Mouse (Mus musculus) retina, postnatal 1 day (tissue): ENCODE measurements at regions not wholly inside any gene's neighbourhood (a gene's known extent, or its start where the extent isn't known, plus 50 kb on each side); places are given as distances from the start of the nearest gene placed in this dataset.
"Not testable (repeated sequence)": the region's sequence is repeated elsewhere in the genome, so short reads cannot be mapped to it uniquely, and the experiment has no call there.

Source experiments
- DNase-seq: peaks from one replicate; pipeline ENCODE4 v3.0.0-alpha.2; 2012

DNA sequence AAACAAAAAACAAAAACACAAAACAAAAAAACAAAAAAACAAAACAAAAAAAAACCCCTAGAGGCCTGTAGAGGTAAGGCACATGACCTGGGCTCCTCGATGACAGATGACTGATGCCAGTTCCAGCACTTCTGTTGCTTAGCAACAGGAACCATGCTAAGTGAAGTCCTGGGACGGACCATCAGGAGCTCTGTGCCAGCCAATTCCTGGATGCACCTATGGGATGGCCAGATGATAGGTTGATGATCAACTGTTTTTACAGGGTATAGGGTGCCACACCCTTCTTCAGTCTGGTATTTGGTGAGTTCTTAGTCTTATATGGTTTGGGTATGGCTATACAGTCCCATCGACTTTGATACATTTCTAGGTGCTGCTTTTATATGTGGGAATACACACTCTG lies 209.9 kb downstream of the Med10 start:
- peak; percentile 19 for DNase-seq

DNA sequence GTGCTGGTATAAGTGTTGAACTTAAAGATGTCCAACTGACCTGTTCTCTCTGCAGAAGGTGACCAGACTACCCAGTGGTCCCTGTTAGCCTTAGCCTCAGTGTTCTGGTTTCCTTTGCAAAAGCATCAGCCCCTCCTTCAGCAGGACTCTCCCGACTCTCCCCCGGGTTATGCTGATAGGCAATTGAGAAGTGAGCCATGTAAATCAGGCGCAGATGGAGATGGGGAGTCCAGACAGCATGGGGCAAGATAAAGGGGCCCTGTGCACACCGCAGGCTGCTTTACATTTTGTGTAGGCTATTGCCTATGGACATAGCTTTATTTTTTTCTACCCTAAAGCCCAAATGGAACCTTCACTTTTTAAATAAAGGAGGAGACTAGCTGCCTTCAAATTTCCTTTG lies 213.0 kb downstream of the Med10 start:
- no peak for DNase-seq

DNA sequence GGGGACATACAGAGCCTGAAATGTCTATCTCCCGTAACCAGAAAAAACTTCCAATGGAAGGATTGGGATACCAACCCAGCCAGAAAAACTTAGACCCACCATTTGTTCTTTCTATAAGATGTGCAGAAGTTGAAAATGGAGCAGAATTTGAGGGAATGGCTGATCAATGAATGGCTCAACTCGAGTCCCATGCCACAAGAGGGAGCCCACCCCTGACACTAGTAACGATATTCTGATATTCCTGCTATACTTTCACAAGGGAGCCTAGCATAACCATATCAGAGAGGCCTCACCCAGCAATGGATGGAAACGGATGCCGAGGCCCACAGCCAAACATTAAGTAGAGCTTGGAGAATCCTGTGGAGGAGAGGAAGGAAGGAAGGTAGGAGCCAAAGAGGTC lies 215.3 kb downstream of the Med10 start:
- DNase-seq: no peak

DNA sequence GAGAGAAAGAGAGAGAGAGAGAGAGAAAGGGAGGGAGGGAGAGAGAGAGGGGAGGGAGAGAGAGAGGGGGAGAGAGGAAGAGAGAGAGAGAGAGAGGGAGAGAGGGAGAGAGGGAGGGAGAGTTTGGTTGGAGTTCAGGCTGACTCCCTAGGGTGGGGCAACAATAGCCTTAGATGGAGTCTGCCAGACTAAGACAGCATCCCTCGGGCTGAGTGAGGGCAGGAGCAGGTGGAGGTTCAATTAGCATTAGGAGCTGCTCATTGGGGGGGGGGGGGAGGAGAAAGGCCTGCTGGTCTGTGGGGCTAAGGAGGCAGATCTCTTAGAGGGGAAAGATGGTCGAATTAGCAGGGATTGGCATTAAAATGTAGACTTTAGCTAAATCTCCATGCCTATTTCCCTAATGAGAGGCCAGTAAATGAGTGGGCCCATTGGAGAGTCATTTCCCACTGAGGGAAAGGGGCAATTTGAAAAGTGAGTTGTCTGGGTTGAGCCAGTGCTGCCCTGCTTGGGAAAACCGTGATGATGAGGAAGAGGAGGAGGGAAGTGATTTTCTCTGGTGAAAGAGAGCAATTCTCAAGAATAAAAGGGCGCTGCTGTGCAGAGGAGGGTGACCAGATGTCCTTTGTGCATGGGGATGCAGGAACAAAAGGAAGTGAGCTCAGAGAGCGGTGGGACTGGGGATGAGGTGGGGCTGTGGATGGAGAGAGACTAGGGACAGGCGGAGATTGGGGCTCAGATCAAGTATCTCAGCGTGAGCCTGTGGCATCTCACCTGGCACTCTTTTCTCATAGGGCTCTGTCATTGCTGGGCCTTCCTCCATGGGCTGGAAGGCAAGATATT lies 218.0 kb downstream of the Med10 start:
- DNase-seq: peak; percentile 12

DNA sequence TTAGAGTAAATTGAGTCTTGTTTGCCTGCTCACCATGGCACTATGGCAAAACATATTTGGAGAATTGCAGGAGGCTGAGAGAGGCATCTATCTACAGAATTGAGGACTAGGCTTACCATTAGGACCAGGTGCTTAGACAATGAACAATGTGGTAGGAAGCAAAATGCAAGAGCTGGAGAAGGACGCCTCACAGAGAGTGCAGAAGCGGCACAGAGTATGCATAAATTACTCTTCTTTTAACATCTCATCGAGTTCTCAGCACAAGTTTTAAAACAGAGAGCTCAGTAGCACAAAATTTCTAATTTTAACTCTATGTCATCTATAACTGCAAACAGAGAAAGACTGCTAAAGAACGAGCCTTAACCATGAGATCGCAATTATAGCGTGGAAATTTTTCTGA lies 231.1 kb downstream of the Med10 start:
- DNase-seq: no peak

DNA sequence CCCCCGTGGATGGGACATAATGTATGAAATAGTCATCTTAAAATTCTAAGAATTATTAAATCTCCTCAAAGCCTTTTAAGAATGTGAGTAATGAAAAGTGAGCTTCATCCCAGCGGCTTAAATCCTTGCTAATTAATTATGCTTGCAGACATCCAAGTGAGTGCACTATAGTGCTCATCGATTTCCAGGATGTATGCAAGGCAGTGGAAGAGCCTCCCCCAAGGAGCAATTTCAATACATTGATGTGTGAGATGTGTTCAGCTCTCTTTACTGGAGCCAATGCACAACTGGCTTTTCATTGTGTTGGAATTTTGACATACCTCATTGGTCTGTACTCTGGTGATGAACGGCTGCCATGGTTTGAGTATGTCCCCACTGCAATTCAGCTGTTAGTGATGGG lies 231.6 kb downstream of the Med10 start:
- DNase-seq: no peak

DNA sequence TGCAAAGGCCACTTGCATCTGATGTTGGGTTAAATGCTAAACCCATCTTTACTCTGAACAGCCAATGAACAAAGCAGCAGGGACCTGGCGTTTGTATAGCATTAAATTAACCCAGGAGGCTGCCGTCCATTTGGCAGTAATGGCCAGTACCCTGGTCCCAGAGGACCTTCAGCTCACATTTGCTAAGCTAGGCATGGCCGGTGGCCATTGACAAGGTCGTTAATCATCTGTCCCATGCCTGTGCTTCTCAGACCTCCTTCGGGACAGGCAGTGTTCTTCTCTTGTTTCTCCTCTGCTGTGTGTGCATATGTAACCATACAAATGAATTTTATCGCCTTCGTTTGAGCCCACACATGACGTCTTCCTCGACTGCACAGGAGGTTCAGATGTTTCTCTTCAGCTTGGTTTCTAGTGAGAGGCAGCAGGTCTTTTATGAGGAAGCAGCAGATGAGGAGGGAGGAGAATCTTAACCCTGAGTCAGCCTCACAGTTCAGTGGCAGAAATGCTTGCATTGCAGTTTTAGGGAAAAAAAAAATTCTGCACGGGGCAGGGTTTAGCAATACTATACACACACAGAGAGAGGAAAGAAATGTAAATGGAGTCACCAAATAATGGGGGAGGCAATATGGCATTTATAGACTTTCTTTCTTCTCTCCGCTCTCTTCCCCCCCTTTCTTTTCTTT lies 235.9 kb downstream of the Med10 start:
- no peak for DNase-seq

DNA sequence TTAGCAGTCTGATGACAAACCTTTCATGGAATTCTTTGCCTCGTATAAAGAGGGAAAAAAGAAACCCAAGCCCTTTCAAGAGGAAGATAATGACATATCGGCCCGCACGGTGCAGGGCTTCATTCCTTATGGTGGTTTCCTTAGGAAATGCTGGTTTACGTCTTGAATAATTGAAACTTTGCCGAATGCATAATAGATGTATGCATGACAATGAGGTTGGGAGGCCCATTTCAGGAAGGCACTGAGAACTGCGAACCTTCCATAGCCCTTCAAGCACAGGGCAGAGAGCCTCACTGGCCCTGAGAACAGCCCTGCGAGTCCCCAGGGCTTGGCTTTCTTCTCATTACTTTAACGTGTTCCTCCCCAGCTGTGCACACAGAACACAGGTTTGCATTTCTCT lies 255.7 kb downstream of the Med10 start:
- DNase-seq: peak; percentile 11

DNA sequence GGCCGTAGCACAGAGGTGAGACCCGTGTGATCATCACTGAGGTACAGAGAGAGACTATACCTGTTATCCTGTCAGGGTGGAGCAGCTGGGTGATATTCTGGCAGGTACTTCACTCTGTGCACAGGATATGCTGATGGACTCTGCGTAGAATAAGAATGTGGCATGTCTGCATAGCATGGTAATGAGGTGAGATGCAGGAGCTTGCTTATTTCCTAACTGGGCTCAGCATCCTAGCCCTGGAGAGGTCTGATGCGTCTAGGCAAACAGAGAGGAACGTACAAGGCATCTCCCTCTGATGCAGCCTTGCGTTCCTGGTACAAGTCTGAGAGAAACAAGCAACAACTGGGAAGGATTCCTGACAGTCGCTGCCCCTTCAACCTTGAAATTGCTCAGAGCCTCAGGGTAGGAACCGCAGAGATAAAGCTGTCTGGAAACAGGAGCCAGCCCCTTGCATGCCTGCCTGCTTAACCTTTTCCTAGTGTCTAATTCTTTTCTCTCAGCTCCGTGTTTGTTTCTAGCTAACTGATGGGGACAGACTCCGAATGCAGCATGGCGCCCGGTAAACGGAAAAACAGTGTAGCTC lies 259.3 kb downstream of the Med10 start:
- peak; percentile 65 for DNase-seq

DNA sequence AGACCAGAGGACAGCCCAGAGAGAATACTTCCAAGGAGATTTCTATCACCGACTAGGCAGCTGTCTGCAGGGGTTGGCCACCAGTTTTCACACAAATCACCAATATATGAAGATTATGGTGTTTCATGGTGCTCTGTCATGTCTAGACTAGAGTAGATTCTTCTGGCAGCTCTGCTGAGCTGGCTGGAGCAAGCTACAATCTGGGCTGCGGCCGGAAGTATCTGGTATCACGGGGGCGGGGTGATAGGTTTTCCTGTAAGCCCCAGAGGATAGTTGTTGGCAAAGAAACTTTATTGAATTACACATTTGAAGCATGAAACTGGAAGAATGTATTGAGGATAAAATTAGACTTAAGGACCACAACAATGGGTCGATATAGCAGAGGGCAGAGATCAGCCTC lies 271.5 kb downstream of the Med10 start:
- DNase-seq: no peak

DNA sequence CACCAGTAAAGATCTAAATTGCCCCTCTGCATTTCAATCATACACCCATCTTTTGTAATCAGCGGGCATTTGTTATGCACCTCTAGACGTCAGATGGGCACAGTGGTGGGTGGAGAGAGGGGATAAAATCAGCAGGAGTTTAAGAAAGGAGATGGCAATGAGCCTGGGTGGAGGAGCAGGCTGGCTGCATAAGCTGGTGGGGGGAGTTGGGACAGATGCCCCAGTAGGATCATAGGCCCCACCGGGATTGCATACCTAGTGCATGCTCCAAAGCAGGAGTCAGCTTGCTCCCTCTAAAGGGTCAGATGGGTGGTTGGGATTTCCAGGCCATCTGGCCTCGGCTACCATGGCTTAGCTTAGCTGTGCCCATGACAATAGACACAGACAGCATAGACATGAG lies 273.2 kb downstream of the Med10 start:
- DNase-seq: no peak

DNA sequence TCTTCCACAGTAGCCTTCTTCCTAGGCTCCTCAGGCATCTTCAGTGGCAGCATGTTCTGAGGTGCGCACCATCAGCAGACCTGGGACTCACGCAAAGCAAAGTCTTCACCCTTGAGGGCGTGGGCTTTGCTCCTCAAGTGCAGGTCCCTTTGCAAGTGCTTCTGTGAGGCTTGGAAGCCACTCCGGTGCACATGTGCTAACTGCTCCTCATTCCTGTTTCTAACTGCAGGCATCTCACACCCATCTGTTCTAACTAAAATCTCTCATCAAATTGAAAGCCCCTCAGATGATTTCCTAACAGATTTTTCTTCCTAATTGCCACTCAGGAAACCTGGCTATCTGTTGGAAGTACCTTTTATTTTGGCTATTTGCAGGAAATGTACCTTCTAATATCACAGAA lies 278.9 kb downstream of the Med10 start:
- DNase-seq: no peak

DNA sequence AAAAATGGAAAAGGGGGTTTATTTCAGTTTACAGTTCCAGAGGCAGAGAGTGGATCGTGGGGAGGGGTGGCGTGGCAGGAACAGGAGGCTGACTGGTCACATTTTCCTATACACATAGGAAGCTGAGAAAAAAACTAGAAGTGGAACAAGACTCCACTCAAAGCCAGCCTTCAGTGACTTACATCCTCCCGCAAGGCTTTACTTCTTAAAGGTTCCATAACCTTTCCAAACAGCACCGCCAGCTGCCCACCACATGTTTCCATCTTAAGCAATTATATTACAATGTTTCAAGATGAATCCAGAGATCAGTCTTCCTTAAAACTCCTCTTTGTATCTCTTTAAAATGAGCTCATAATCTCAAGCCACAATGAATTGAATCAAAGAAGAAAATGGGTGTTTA lies 290.7 kb downstream of the Med10 start:
- no peak for DNase-seq

DNA sequence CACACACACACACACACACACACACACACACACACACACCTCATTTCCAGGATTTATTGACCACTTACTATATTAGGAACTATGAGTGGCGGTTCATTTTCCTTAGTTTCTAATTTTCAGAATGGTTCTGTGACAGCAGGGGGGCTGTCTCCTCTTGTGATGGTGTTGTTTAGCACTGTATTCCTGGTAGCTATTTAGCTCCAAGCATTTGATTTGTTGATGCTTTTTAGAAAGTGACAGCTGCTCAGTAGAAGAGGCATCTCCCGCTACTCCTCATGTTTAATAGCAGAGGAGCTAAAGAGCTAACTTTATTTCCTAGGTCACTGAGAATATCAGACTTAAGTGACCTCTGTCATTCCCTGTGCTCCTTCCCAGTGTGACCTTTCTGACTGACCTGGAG lies 291.8 kb downstream of the Med10 start:
- peak; percentile 12 for DNase-seq

DNA sequence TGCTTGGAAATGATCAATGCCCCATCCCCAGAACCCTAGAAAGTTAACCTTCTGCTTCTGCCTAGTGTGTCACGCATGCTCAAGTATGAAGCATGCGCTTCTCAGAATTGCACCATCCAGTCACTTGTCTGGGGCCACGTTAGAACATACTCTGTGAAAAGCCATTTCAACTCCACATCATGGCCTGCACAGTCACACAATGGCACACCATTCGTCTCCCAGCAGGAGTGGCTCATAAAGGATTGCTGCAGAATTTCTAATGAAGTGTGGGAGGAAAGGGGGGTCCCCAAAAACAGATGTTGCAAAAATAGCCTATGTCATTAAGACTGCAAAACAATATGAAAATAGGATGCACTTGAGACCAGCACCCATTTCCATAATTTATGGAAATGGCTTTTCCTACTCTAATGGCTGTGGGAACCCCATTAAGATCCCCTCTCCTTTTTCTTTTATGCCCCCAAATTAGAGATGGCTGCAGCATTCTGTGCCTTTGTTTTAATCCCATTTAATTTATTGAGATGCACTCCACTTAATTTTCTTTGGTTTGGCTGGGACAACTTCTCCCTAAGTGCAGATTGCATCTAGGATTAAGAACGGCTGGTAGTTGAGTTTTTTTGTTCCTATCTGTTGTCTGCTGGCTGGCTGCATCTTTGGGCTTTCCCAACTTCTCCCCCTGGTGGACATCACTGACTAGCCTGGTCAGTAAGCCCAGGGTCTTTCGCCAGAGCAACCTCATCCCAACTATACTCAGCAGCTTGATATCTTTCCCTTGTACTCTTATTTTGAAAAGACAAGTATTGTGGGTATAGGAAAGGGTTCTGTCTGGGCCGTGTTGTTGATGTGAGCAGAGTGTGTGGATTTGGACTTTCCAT lies 294.5 kb downstream of the Med10 start:
- peak; percentile 52 for DNase-seq

DNA sequence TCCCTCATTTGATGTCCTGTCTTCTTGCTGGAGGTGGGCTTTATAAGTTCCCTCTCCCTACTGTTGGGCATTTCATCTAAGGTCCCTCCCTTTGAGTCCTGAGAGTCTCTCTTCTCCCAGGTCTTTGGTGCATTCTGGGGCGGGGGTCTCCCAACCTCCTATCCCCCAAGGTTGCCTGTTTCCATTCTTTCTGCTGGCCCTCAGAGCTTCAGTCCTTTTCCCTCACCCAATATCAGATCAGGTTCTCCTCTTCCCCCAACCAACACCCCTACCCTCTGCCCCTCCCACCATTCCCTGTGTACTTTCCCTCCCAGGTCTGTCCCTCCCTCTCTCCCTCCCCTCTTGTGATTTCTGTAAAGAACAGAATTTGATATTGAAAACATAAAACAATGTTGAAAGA lies 297.9 kb downstream of the Med10 start:
- DNase-seq: not testable (repeated sequence)

DNA sequence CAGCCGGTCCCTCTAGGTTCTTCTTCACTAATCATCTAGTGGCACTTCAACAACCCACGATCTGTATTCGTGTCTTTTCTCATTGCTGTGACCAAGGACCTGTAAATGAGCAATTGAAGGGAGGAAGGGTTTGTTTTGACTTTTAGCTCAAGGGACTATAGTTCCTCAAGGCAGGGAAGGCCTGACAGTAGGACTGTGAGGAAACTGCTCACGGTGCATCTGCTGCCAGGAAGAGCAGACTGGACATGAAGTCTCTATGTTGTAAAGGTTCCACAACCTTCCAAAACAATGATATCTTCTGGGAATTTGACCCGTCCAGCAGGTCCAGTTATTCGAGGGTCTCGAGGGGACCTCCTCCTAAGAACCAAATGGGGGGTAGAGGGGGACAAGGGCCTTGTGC lies 300.8 kb downstream of the Med10 start:
- no peak for DNase-seq

DNA sequence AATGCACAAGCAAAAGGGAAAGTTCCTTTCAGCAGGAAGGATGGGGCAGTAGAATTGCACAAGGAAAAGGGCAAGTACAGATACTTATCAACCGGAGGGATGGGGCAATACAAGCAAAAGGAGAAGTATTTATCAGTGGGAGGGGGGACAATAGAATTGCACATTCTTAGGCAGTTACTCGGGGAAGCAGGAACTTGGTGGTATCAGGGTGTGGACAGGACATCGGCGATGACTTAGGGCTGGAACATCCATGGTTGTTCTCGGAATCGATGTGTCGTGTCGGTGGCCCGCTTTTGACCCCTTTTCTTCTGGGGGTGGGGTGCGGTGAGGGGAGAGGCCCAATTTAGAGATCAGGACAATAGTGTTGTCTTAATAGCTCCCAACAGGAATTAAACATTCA lies 301.3 kb downstream of the Med10 start:
- DNase-seq: not testable (repeated sequence)

DNA sequence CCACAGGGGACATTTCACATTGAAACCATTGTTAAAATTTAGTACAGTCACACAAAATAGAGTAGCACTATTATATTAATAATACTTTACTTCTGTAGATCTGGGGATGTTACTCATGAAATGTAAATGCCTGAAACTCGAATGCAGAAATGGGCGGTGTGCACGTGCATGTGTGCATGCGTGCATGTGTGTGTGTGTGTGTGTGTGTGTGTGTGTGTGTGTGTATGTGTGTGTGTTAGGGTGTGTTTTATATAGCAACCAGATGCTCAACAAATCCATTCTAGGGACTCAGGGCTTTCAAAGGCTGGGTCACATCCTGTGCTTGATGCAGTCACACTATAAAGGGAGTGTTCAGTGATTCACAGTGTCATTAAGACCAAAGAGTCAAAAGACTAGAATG lies 301.7 kb downstream of the Med10 start:
- no peak for DNase-seq

DNA sequence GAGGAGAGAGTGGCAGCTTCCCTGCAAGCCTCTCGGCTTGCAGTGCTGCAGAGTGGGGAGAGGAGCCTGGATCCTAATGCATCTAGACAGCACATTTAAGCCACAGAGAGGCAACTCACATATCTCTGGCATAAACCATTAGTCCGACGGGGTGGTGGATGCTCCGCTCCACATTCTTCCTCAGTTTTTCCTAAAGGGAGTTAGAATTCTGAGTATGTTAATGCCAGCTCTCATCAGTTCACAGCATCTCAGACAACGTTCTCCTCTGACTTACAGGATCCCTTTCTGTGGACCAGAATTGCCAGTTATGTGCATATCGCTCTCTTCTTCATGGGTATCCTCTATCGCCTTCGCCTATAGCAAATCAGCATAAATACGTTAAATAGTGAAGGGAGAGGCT lies 313.4 kb downstream of the Med10 start:
- peak; percentile 61 for DNase-seq

DNA sequence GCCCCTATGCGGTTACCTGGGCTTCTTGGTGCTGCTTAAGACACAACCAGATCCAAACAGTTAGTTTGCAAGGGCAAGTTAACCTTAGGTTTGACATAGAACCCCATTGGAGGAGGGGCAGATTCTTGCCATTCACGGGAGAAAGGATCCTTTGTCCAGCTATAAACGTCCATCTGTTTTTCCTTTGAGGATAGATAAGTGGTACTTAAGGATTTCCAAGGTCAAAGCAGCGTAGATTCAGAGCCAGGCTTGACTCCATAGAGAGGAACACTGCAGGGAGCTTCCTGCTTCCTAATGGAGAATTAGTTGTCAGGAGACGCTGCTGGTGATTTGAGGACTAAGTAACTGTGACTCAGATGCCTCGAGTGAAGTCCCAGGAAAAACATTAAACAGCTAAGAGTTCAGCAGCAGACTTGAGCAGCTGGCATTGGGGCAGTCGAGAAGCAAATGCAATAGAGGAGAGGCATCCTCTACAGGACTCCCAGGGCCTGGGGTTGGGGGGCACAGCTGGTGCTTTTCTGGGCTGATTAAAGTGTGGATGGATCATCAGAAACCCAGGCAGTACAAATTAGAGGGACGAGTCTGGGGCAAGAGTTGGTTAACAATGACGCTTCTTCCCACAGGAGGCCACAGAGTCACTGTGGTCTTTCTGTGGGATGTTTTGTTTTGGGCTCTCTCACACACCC lies 322.8 kb downstream of the Med10 start:
- peak; percentile 33 for DNase-seq

DNA sequence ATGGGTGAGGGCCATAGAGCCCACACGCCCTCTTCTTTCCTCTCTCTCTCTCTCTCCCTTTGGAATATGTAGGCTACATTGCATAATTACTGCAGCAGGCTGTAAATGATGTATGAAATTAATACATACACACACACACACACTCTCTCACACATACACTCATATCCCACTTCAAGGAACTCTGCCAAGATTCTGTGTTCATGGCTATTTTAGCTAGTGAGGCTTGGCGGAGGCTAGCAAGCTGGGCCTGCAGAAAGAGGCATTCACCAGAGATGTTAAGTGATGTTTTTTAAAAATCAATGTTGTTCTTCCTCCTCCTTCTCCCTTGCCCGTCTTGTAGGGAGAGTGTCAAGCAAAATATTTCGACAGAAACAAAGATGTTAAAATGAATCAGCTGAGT lies 325.1 kb downstream of the Med10 start:
- no peak for DNase-seq

DNA sequence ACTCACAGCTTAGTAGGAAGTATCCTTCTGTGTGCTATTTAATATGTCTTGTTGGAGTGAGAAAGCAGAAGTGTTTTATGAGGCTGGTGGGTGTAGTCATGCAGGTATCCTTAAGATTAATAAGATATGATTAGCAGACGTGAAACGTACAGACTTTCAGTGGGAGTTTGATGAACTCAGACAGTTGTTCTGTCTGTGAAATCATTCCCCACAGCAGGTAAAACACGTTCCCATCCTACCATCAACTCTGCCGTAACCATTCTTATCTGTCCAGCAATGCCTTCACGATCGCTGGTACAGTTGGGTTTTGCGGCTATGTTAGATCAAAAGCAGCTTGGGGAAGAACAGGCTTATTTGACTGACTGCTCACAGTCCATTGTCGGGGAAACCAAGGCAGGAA lies 332.3 kb downstream of the Med10 start:
- no peak for DNase-seq
